Mouse (Mus musculus): Measurements from ENCODE around the gene Slc13a2.

GRCm38 (mm10) chr11:78454276-78454675 lies 32.3 kb upstream of the Slc13a2 start:
- TF ChIP-seq CTCF (IDR thresholded peaks at IDR 0.05; ENCODE audit: borderline replicate concordance, insufficient read depth, low read length) (no peak), POLR2A (IDR thresholded peaks at IDR 0.05; ENCODE audit: low read depth, low read length) (no peak)

All from embryonic fibroblast, embryonic 13.5 days (primary cell).